Mouse (Mus musculus): ENCODE measurements around the gene Zic2.
"Not testable (repeated sequence)": the region's sequence is repeated elsewhere in the genome, so short reads cannot be mapped to it uniquely, and the experiment has no call there.

Zic2 gene

GRCm38 (mm10) chr14:122461966-122462365 is 13.3 kb upstream of the Zic2 start:
- DNase-seq (ENCODE audit: low spot score in 2 of 2): no peak

- DNase-seq (ENCODE audit: low spot score in 2 of 2): no peak
Observed at GRCm38 (mm10) chr14:122462689-122463079, 12.6 kb upstream of the Zic2 start.

GRCm38 (mm10) chr14:122463080-122463691 is 12.0 kb upstream of the Zic2 start:
- no peak for DNase-seq (ENCODE audit: low spot score in 2 of 2)

GRCm38 (mm10) chr14:122463734-122464341 is 11.4 kb upstream of the Zic2 start:
- DNase-seq (ENCODE audit: low spot score in 2 of 2): not testable (repeated sequence)

GRCm38 (mm10) chr14:122464351-122464762 is 10.9 kb upstream of the Zic2 start:
- DNase-seq (ENCODE audit: low spot score in 2 of 2): no peak

GRCm38 (mm10) chr14:122464763-122465741 is 10.2 kb upstream of the Zic2 start, which contains the start of gene Zic5:
Zic5 (minus strand) TSS chr14:122465677.
- no peak for DNase-seq (ENCODE audit: low spot score in 2 of 2)

- no peak for DNase-seq (ENCODE audit: low spot score in 2 of 2)
Observed at GRCm38 (mm10) chr14:122465931-122466490, 9.2 kb upstream of the Zic2 start.

- no peak for DNase-seq (ENCODE audit: low spot score in 2 of 2)
Observed at GRCm38 (mm10) chr14:122466756-122467362, 8.4 kb upstream of the Zic2 start.

- no peak for DNase-seq (ENCODE audit: low spot score in 2 of 2)
Observed at GRCm38 (mm10) chr14:122467926-122468841, 7.1 kb upstream of the Zic2 start.

- DNase-seq (ENCODE audit: low spot score in 2 of 2): no peak
Observed at GRCm38 (mm10) chr14:122468971-122469755, 6.1 kb upstream of the Zic2 start.

GRCm38 (mm10) chr14:122471449-122472085 is 3.7 kb upstream of the Zic2 start:
- DNase-seq (ENCODE audit: low spot score in 2 of 2): no peak

- no peak for DNase-seq (ENCODE audit: low spot score in 2 of 2)
Observed at GRCm38 (mm10) chr14:122472161-122472560, 3.1 kb upstream of the Zic2 start.

GRCm38 (mm10) chr14:122472647-122473046 is 2.6 kb upstream of the Zic2 start:
- no peak for DNase-seq (ENCODE audit: low spot score in 2 of 2)

- no peak for DNase-seq (ENCODE audit: low spot score in 2 of 2)
Observed at GRCm38 (mm10) chr14:122473211-122473751, 2.0 kb upstream of the Zic2 start.

- no peak for DNase-seq (ENCODE audit: low spot score in 2 of 2)
Observed at GRCm38 (mm10) chr14:122474041-122474890, 969 bp upstream of the Zic2 start.

- no peak for DNase-seq (ENCODE audit: low spot score in 2 of 2)
Observed at GRCm38 (mm10) chr14:122475557-122476040, 364 bp downstream of the Zic2 start.

GRCm38 (mm10) chr14:122476041-122476821 is 996 bp downstream of the Zic2 start:
- DNase-seq (ENCODE audit: low spot score in 2 of 2): no peak
